Mouse (Mus musculus): ENCODE data around the gene Adprhl2. TPM values are rescaled to one million over a fixed set of nuclear protein-coding genes. Genes with fewer than 3 reads are reported as not detected.

Gene Adprhl2
- polyA plus RNA-seq, 1 experiment = 16.1 TPM

DNA sequence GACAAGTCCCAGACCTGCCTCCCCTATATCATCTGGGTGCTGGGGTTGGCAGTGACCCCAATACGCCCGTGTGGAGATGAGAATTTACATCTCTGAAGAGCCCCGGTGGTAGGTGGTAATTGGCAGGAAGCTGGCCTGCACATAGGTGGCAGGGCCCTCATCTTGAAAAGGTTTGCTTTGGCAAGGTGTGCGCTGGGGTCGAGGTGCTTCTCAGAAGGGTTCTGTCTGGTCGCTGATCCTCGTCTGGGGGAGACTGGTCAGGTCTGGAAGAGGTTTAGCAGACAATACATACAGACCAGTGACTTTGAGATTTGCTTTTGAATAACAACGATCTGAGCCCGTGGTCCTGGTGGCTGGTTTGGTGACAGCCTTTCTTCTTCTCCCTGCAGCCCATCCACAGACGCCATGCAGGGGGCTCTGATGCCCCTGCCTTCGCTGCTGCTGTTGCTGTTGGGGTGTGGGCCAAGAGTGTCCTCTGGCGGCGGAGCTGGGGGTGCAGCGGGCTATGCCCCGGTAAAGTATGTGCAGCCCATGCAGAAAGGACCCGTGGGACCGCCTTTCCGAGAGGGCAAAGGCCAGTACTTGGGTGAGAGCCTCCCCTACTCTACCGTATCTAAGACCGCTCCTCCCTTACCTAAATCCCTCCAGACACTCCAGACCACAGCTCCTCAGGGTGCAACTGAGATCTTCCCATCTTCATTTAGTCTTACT, 12.1 kb downstream of the Adprhl2 start:
- Histone ChIP-seq H3K4me1 (ENCODE audit: control insufficient read depth, insufficient read depth, low read length) (peaks cover 5% of the 10 kb centered on the region; the same call in 1 of the 2 replicates), H3K27ac (ENCODE audit: insufficient read depth, low read depth, low read length) (no peak overlapping the region), H3K4me3 (ENCODE audit: insufficient read depth, low read length) (no peak overlapping the region)
- TF ChIP-seq CTCF (IDR thresholded peaks at IDR 0.05; ENCODE audit: low read depth, low read length) (no peak), POLR2A (IDR thresholded peaks at IDR 0.05; ENCODE audit: borderline replicate concordance, low read depth, low read length) (no peak)

DNA sequence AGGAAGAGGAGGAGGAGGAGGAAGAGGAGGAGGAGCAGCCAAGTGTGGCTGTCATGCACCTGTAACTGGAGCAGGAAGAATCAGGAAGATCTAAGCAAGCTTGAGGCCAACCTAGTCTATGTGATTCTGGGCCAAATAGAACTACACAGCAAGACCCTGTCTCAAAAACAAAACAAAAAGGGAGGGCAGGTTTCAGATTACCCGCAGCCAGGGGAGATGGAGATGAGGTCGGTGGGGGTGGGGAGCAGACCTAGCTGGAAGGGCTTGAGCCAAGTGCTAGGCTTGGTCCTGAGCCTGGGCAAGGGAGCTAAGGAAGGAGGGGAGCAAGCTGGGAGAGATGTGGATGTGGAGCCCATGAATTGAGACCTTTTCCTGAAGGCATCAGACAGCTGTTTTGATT, 14.7 kb downstream of the Adprhl2 start:
- no peak overlapping the region for H3K27ac ChIP-seq (ENCODE audit: insufficient read depth, low read depth, low read length)
- H3K4me3 ChIP-seq (ENCODE audit: insufficient read depth, low read length) = no peak overlapping the region
- H3K4me1 ChIP-seq (ENCODE audit: control insufficient read depth, insufficient read depth, low read length) = peaks cover 5% of the 10 kb centered on the region; the same call in 1 of the 2 replicates
- no peak for TF ChIP-seq CTCF (IDR thresholded peaks at IDR 0.05; ENCODE audit: low read depth, low read length)
- TF ChIP-seq POLR2A (IDR thresholded peaks at IDR 0.05; ENCODE audit: borderline replicate concordance, low read depth, low read length) = no peak

- TF ChIP-seq POLR2A (IDR thresholded peaks at IDR 0.05; ENCODE audit: borderline replicate concordance, low read depth, low read length) = no peak
- peak; percentile 28; the same call in 1 of the 2 replicates for TF ChIP-seq CTCF (IDR thresholded peaks at IDR 0.05; ENCODE audit: low read depth, low read length)
- no peak overlapping the region for H3K27ac ChIP-seq (ENCODE audit: insufficient read depth, low read depth, low read length)
- H3K4me3 ChIP-seq (ENCODE audit: insufficient read depth, low read length) = no peak overlapping the region
- peaks cover 5% of the 10 kb centered on the region; the same call in 1 of the 2 replicates for H3K4me1 ChIP-seq (ENCODE audit: control insufficient read depth, insufficient read depth, low read length)
Observed at GRCm38 (mm10) chr4:126306058-126306457, 15.4 kb downstream of the Adprhl2 start.

DNA sequence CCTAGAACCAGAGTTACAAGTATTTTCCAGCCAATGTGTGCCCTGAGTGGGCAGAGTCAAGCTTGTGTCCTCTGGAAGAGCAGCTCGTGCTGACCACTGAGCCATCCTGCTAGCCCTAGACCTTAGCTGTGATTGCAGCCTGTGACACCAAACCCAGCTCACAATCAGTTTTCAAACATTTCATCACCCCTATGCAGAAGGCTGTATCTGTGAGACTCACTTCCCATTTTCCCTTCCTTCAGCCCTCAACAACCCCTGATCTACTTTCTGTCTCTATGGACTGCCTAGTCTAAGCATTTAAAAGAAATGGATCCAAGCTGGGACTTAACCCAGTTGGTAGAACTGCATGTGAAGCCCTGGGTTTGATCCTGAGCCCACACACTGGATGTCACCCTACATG, 16.1 kb downstream of the Adprhl2 start:
- Histone ChIP-seq H3K4me1 (ENCODE audit: control insufficient read depth, insufficient read depth, low read length) (peaks cover 5% of the 10 kb centered on the region; the same call in 1 of the 2 replicates), H3K27ac (ENCODE audit: insufficient read depth, low read depth, low read length) (no peak overlapping the region), H3K4me3 (ENCODE audit: insufficient read depth, low read length) (no peak overlapping the region)
- TF ChIP-seq POLR2A (IDR thresholded peaks at IDR 0.05; ENCODE audit: borderline replicate concordance, low read depth, low read length) (no peak), CTCF (IDR thresholded peaks at IDR 0.05; ENCODE audit: low read depth, low read length) (no peak)

DNA sequence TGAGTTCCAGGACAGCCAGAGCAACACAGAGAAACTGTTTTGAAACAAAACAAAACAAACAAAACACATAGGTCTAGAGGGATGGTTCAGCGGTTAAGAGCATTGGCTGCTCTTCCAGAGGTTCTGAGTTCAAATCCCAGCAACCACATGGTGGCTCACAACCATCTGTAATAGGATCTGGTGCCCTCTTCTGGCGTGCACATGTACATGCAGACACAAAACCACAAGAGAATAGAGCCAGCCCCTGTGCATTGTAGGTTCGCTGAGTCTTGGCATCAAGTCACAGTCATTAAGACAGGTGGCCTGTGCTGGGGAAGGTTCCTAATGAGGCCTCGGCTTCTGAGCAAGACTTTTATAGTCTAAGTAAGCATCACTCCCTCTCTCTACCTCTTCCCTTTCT, 17.6 kb downstream of the Adprhl2 start:
- Histone ChIP-seq H3K4me3 (ENCODE audit: insufficient read depth, low read length) (no peak overlapping the region), H3K4me1 (ENCODE audit: control insufficient read depth, insufficient read depth, low read length) (peaks cover 5% of the 10 kb centered on the region; the same call in 1 of the 2 replicates), H3K27ac (ENCODE audit: insufficient read depth, low read depth, low read length) (no peak overlapping the region)
- TF ChIP-seq CTCF (IDR thresholded peaks at IDR 0.05; ENCODE audit: low read depth, low read length) (no peak), POLR2A (IDR thresholded peaks at IDR 0.05; ENCODE audit: borderline replicate concordance, low read depth, low read length) (no peak)

GRCm38 (mm10) chr4:126301584-126302309, 19.8 kb downstream of the Adprhl2 start:
- Histone ChIP-seq H3K4me1 (ENCODE audit: control insufficient read depth, insufficient read depth, low read length) (peaks cover 5% of the 10 kb centered on the region; the same call in 1 of the 2 replicates), H3K4me3 (ENCODE audit: insufficient read depth, low read length) (peak overlapping the region; percentile 29), H3K27ac (ENCODE audit: insufficient read depth, low read depth, low read length) (no peak overlapping the region)
- no peak for TF ChIP-seq POLR2A (IDR thresholded peaks at IDR 0.05; ENCODE audit: borderline replicate concordance, low read depth, low read length)

GRCm38 (mm10) chr4:126300916-126301583, 20.5 kb downstream of the Adprhl2 start:
- Histone ChIP-seq H3K27ac (ENCODE audit: insufficient read depth, low read depth, low read length) (no peak overlapping the region), H3K4me3 (ENCODE audit: insufficient read depth, low read length) (peak overlapping the region; percentile 29), H3K4me1 (ENCODE audit: control insufficient read depth, insufficient read depth, low read length) (peaks cover 5% of the 10 kb centered on the region; the same call in 1 of the 2 replicates)
- TF ChIP-seq CTCF (IDR thresholded peaks at IDR 0.05; ENCODE audit: low read depth, low read length) (no peak), POLR2A (IDR thresholded peaks at IDR 0.05; ENCODE audit: borderline replicate concordance, low read depth, low read length) (no peak)

- H3K27ac ChIP-seq (ENCODE audit: insufficient read depth, low read depth, low read length) = no peak overlapping the region
- no peak for TF ChIP-seq CTCF (IDR thresholded peaks at IDR 0.05; ENCODE audit: low read depth, low read length)
- no peak for TF ChIP-seq POLR2A (IDR thresholded peaks at IDR 0.05; ENCODE audit: borderline replicate concordance, low read depth, low read length)
- no peaks in the 10 kb centered on the region for H3K4me1 ChIP-seq (ENCODE audit: control insufficient read depth, insufficient read depth, low read length)
- H3K4me3 ChIP-seq (ENCODE audit: insufficient read depth, low read length) = peak overlapping the region; percentile 12
Observed at GRCm38 (mm10) chr4:126296617-126297101, 24.8 kb downstream of the Adprhl2 start.

- H3K27ac ChIP-seq (ENCODE audit: insufficient read depth, low read depth, low read length) = no peak overlapping the region
Observed at GRCm38 (mm10) chr4:126295937-126296336, 25.6 kb downstream of the Adprhl2 start.

More at GRCm38 (mm10) chr4:126295937-126296336, 25.6 kb downstream of the Adprhl2 start:
- no peaks in the 10 kb centered on the region for H3K4me1 ChIP-seq (ENCODE audit: control insufficient read depth, insufficient read depth, low read length)
- TF ChIP-seq POLR2A (IDR thresholded peaks at IDR 0.05; ENCODE audit: borderline replicate concordance, low read depth, low read length) (no peak), CTCF (IDR thresholded peaks at IDR 0.05; ENCODE audit: low read depth, low read length) (no peak)
- H3K4me3 ChIP-seq (ENCODE audit: insufficient read depth, low read length) = no peak overlapping the region
